Mouse (Mus musculus): ENCODE results near the gene Naalad2. TPM values are rescaled to one million over a fixed set of nuclear protein-coding genes. Genes with fewer than 3 reads are reported as not detected.
"Not testable (repeated sequence)": the region's sequence is repeated elsewhere in the genome, so short reads cannot be mapped to it uniquely, and the experiment has no call there.

Naalad2 gene
- polyA plus RNA-seq (2014; fragmentation: Nextera tagmentation; extraction: Ambion mirVana) = 1.7 and 2.3 TPM in 2 replicates

GRCm38 (mm10) chr9:18402895-18403294 lies at the start of gene Naalad2:
Gene Naalad2, minus strand, starts transcription at chr9:18402995.
- not testable (repeated sequence) for H3K27ac ChIP-seq (ENCODE audit: low read depth, low read length); H3K4me3 ChIP-seq (ENCODE audit: low read depth, low read length); ATAC-seq (ENCODE audit: insufficient read depth, low FRiP score, low TSS enrichment); H3K9ac ChIP-seq (ENCODE audit: low read length); H3K4me1 ChIP-seq (ENCODE audit: control insufficient read depth, insufficient read depth, low read length); H3K27me3 ChIP-seq (ENCODE audit: control insufficient read depth, insufficient read depth, low read length); H3K36me3 ChIP-seq (ENCODE audit: control insufficient read depth, insufficient read depth, low read length); DNase-seq (ENCODE audit: low spot score); H3K9me3 ChIP-seq (ENCODE audit: control insufficient read depth, low read length); H3K4me2 ChIP-seq (ENCODE audit: low read depth)
- WGBS = 81% methylated on average over 2 of the region's 2 CpGs

DNA sequence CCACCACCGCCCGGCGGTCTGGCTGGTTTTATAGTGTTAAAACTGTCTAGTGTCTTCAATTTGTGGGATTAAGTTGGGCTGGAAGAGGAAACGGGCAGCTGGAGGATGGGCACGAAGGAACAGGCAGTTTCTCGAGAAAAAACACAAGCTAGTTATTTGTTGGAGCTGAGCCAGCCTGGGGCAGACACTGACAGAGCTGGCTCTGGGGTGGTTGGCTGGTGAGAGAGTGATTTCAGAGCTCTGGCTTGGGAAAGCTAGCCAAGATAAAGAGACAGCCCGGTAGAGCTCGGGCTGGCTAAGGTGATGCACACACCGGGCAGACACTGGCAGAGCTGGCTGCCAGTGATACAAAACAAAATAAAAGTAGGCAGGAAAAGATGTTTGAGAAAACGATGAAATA lies 28.9 kb upstream of the Naalad2 start:
- Histone ChIP-seq H3K27me3 (ENCODE audit: control insufficient read depth, insufficient read depth, low read length) (no peaks in the 10 kb centered on the region), H3K36me3 (ENCODE audit: control insufficient read depth, insufficient read depth, low read length) (no peaks in the 10 kb centered on the region), H3K9ac (ENCODE audit: low read length) (no peak overlapping the region), H3K4me2 (ENCODE audit: low read depth) (no peak overlapping the region), H3K4me3 (ENCODE audit: low read depth, low read length) (no peak overlapping the region), H3K9me3 (ENCODE audit: control insufficient read depth, low read length) (no peaks in the 10 kb centered on the region), H3K27ac (ENCODE audit: low read depth, low read length) (no peak overlapping the region), H3K4me1 (ENCODE audit: control insufficient read depth, insufficient read depth, low read length) (no peaks in the 10 kb centered on the region)
- no peak for DNase-seq (ENCODE audit: low spot score)
- no peak for ATAC-seq (ENCODE audit: insufficient read depth, low FRiP score, low TSS enrichment)
- WGBS = 85% methylated on average over 10 of the region's 10 CpGs

- Histone ChIP-seq H3K27me3 (ENCODE audit: control insufficient read depth, insufficient read depth, low read length) (no peaks in the 10 kb centered on the region), H3K36me3 (ENCODE audit: control insufficient read depth, insufficient read depth, low read length) (no peaks in the 10 kb centered on the region), H3K9me3 (ENCODE audit: control insufficient read depth, low read length) (no peaks in the 10 kb centered on the region), H3K4me1 (ENCODE audit: control insufficient read depth, insufficient read depth, low read length) (no peaks in the 10 kb centered on the region), H3K4me2 (ENCODE audit: low read depth) (no peak within 1 kb of the TSS), H3K27ac (ENCODE audit: low read depth, low read length) (no peak within 1 kb of the TSS), H3K4me3 (ENCODE audit: low read depth, low read length) (no peak within 1 kb of the TSS), H3K9ac (ENCODE audit: low read length) (no peak within 1 kb of the TSS)
- DNase-seq (ENCODE audit: low spot score) (no peak), ATAC-seq (ENCODE audit: insufficient read depth, low FRiP score, low TSS enrichment) (no peak)
Observed at GRCm38 (mm10) chr9:18430354-18430753, 27.6 kb upstream of the Naalad2 start, which contains the start of gene Mbd3l2. Gene Mbd3l2, plus strand, starts transcription at chr9:18430654.

- not testable (repeated sequence) for H3K27ac ChIP-seq (ENCODE audit: low read depth, low read length); DNase-seq (ENCODE audit: low spot score); H3K4me2 ChIP-seq (ENCODE audit: low read depth); ATAC-seq (ENCODE audit: insufficient read depth, low FRiP score, low TSS enrichment); H3K4me1 ChIP-seq (ENCODE audit: control insufficient read depth, insufficient read depth, low read length); H3K36me3 ChIP-seq (ENCODE audit: control insufficient read depth, insufficient read depth, low read length); H3K9ac ChIP-seq (ENCODE audit: low read length); H3K4me3 ChIP-seq (ENCODE audit: low read depth, low read length); H3K9me3 ChIP-seq (ENCODE audit: control insufficient read depth, low read length); H3K27me3 ChIP-seq (ENCODE audit: control insufficient read depth, insufficient read depth, low read length)
- 88% methylated on average over 4 of the region's 4 CpGs for WGBS
Observed at GRCm38 (mm10) chr9:18412371-18412770, 9.6 kb upstream of the Naalad2 start.

DNA sequence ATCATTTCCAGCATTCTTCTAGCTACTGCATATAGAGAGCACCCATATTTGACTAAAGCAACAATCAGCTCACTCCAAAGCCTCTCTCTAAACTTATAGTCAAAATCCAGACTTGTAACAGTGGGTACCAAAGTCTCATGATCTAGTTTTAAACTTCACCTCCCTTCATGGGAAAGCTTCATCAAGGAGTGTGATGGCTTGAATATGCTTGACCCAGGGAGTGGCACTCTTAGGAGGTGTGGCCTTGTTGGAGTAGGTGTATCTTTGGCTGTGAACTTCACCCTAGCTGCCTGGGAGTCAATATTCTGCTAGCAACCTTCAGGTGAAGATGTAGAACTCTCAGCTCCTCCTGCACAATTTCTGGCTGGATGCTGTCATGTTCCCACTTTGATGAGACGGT lies 1.3 kb upstream of the Naalad2 start, which contains the start of gene Ubtfl1:
Ubtfl1 (plus strand) TSS at position 301 of the 400 bp plus-strand sequence.
- no peak within 1 kb of the TSS for H3K9ac ChIP-seq (ENCODE audit: low read length)
- H3K4me3 ChIP-seq (ENCODE audit: low read depth, low read length) = no peak within 1 kb of the TSS
- ATAC-seq (ENCODE audit: insufficient read depth, low FRiP score, low TSS enrichment) = no peak
- DNase-seq (ENCODE audit: low spot score) = no peak
- H3K4me2 ChIP-seq (ENCODE audit: low read depth) = no peak within 1 kb of the TSS
- H3K36me3 ChIP-seq (ENCODE audit: control insufficient read depth, insufficient read depth, low read length) = no peaks in the 10 kb centered on the region
- H3K9me3 ChIP-seq (ENCODE audit: control insufficient read depth, low read length) = no peaks in the 10 kb centered on the region
- WGBS = 75% methylated on average over 1 of the region's 1 CpGs
- no peak within 1 kb of the TSS for H3K27ac ChIP-seq (ENCODE audit: low read depth, low read length)
- no peaks in the 10 kb centered on the region for H3K4me1 ChIP-seq (ENCODE audit: control insufficient read depth, insufficient read depth, low read length)
- no peaks in the 10 kb centered on the region for H3K27me3 ChIP-seq (ENCODE audit: control insufficient read depth, insufficient read depth, low read length)

- no peaks in the 10 kb centered on the region for H3K4me1 ChIP-seq (ENCODE audit: control insufficient read depth, insufficient read depth, low read length)
- H3K36me3 ChIP-seq (ENCODE audit: control insufficient read depth, insufficient read depth, low read length) = no peaks in the 10 kb centered on the region
- H3K9ac ChIP-seq (ENCODE audit: low read length) = no peak overlapping the region
- no peaks in the 10 kb centered on the region for H3K9me3 ChIP-seq (ENCODE audit: control insufficient read depth, low read length)
- no peak overlapping the region for H3K4me3 ChIP-seq (ENCODE audit: low read depth, low read length)
- H3K27me3 ChIP-seq (ENCODE audit: control insufficient read depth, insufficient read depth, low read length) = no peaks in the 10 kb centered on the region
- 79% methylated on average over 1 of the region's 1 CpGs for WGBS
- H3K27ac ChIP-seq (ENCODE audit: low read depth, low read length) = no peak overlapping the region
- DNase-seq (ENCODE audit: low spot score) = no peak
- no peak for ATAC-seq (ENCODE audit: insufficient read depth, low FRiP score, low TSS enrichment)
- no peak overlapping the region for H3K4me2 ChIP-seq (ENCODE audit: low read depth)
Observed at GRCm38 (mm10) chr9:18399629-18400028, 3.2 kb downstream of the Naalad2 start.

- no peak overlapping the region for H3K4me2 ChIP-seq (ENCODE audit: low read depth)
- no peaks in the 10 kb centered on the region for H3K4me1 ChIP-seq (ENCODE audit: control insufficient read depth, insufficient read depth, low read length)
- H3K4me3 ChIP-seq (ENCODE audit: low read depth, low read length) = no peak overlapping the region
- 36% methylated on average over 6 of the region's 6 CpGs for WGBS
- H3K27me3 ChIP-seq (ENCODE audit: control insufficient read depth, insufficient read depth, low read length) = no peaks in the 10 kb centered on the region
- DNase-seq (ENCODE audit: low spot score) (peak; percentile 11), ATAC-seq (ENCODE audit: insufficient read depth, low FRiP score, low TSS enrichment) (no peak)
- H3K9me3 ChIP-seq (ENCODE audit: control insufficient read depth, low read length) = no peaks in the 10 kb centered on the region
- no peak overlapping the region for H3K27ac ChIP-seq (ENCODE audit: low read depth, low read length)
- no peaks in the 10 kb centered on the region for H3K36me3 ChIP-seq (ENCODE audit: control insufficient read depth, insufficient read depth, low read length)
- no peak overlapping the region for H3K9ac ChIP-seq (ENCODE audit: low read length)
Observed at GRCm38 (mm10) chr9:18385782-18386181, 17.0 kb downstream of the Naalad2 start.

DNA sequence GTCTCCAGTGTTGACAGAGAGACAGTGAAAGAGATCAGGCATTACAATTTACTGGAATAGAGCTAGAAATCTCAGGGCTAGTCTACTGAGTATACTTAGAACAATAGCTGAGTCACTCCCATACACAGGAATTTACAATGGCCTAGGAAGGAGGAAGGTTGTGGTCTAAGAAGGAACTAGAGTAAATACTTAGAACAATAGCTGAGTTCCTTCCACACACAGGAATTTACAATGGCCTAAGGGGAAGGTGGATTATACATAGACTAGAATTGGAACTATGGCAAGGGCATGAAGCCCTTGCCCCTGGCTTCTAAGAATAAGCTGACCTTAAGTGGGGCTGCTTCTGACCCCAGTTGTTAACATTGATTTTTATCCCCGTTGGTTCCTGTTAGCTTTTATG lies 29.8 kb downstream of the Naalad2 start:
- not testable (repeated sequence) for H3K9me3 ChIP-seq (ENCODE audit: control insufficient read depth, low read length); H3K4me1 ChIP-seq (ENCODE audit: control insufficient read depth, insufficient read depth, low read length); ATAC-seq (ENCODE audit: insufficient read depth, low FRiP score, low TSS enrichment); H3K4me3 ChIP-seq (ENCODE audit: low read depth, low read length); H3K27me3 ChIP-seq (ENCODE audit: control insufficient read depth, insufficient read depth, low read length); H3K9ac ChIP-seq (ENCODE audit: low read length); H3K27ac ChIP-seq (ENCODE audit: low read depth, low read length); H3K36me3 ChIP-seq (ENCODE audit: control insufficient read depth, insufficient read depth, low read length); DNase-seq (ENCODE audit: low spot score); H3K4me2 ChIP-seq (ENCODE audit: low read depth)
- WGBS = 85% methylated on average over 1 of the region's 1 CpGs

GRCm38 (mm10) chr9:18319990-18320389 lies 82.8 kb downstream of the Naalad2 start:
- Histone ChIP-seq H3K27ac (ENCODE audit: low read depth, low read length) (no peak overlapping the region), H3K9me3 (ENCODE audit: control insufficient read depth, low read length) (no peaks in the 10 kb centered on the region), H3K4me1 (ENCODE audit: control insufficient read depth, insufficient read depth, low read length) (no peaks in the 10 kb centered on the region), H3K4me3 (ENCODE audit: low read depth, low read length) (no peak overlapping the region), H3K36me3 (ENCODE audit: control insufficient read depth, insufficient read depth, low read length) (no peaks in the 10 kb centered on the region), H3K27me3 (ENCODE audit: control insufficient read depth, insufficient read depth, low read length) (no peaks in the 10 kb centered on the region), H3K9ac (ENCODE audit: low read length) (no peak overlapping the region), H3K4me2 (ENCODE audit: low read depth) (no peak overlapping the region)
- DNase-seq (ENCODE audit: low spot score) = no peak
- WGBS = 90% methylated on average over 3 of the region's 3 CpGs
- ATAC-seq (ENCODE audit: insufficient read depth, low FRiP score, low TSS enrichment) = no peak

Data from neural tube, embryonic 11.5 days (tissue).